Mouse (Mus musculus) ovary, postnatal 10 days (tissue): ENCODE measurements around the gene Etv6.

ENCODE experiments used
- DNase-seq: peaks from one replicate; pipeline ENCODE4 v3.0.0; 2022; ENCODE audit warnings: low spot score

Gene Etv6

GRCm38 (mm10) chr6:134171906-134172728 lies 136.6 kb downstream of the Etv6 start:
- DNase-seq: no peak

- DNase-seq: no peak
These were observed 137.9 kb downstream of the Etv6 start for GRCm38 (mm10) chr6:134173439-134173838.

- no peak for DNase-seq
These were observed 139.6 kb downstream of the Etv6 start for GRCm38 (mm10) chr6:134175059-134175458.

- DNase-seq: no peak
These were observed 141.7 kb downstream of the Etv6 start for GRCm38 (mm10) chr6:134177196-134177595.

- no peak for DNase-seq
These were observed 146.9 kb downstream of the Etv6 start for GRCm38 (mm10) chr6:134182301-134182948.

GRCm38 (mm10) chr6:134183592-134184342 lies 148.3 kb downstream of the Etv6 start:
- no peak for DNase-seq

GRCm38 (mm10) chr6:134186286-134186903 lies 150.9 kb downstream of the Etv6 start:
- DNase-seq: no peak

GRCm38 (mm10) chr6:134188719-134189118 lies 153.2 kb downstream of the Etv6 start:
- DNase-seq: no peak

- no peak for DNase-seq
These were observed 153.7 kb downstream of the Etv6 start for GRCm38 (mm10) chr6:134189174-134189573.

GRCm38 (mm10) chr6:134189575-134190132 lies 154.2 kb downstream of the Etv6 start:
- no peak for DNase-seq

- no peak for DNase-seq
These were observed 155.2 kb downstream of the Etv6 start for GRCm38 (mm10) chr6:134190597-134191278.

GRCm38 (mm10) chr6:134192710-134193109 lies 157.2 kb downstream of the Etv6 start:
- no peak for DNase-seq

- no peak for DNase-seq
These were observed 164.4 kb downstream of the Etv6 start for GRCm38 (mm10) chr6:134199895-134200294.

GRCm38 (mm10) chr6:134200577-134200976 lies 165.1 kb downstream of the Etv6 start:
- DNase-seq: no peak

GRCm38 (mm10) chr6:134202176-134202575 lies 166.7 kb downstream of the Etv6 start:
- no peak for DNase-seq

GRCm38 (mm10) chr6:134205163-134205562 lies 169.7 kb downstream of the Etv6 start:
- DNase-seq: no peak

- no peak for DNase-seq
These were observed 170.2 kb downstream of the Etv6 start for GRCm38 (mm10) chr6:134205726-134206125.

GRCm38 (mm10) chr6:134206251-134206650 lies 170.8 kb downstream of the Etv6 start:
- no peak for DNase-seq

GRCm38 (mm10) chr6:134207391-134208179 lies 172.1 kb downstream of the Etv6 start:
- DNase-seq: no peak

GRCm38 (mm10) chr6:134208180-134208952 lies 172.9 kb downstream of the Etv6 start:
- no peak for DNase-seq
